Mouse (Mus musculus) megakaryocyte progenitor cell, adult 5-6 weeks (primary cell): ENCODE results near the gene Tmem127. TPM values are rescaled to one million over a fixed set of nuclear protein-coding genes. Genes with fewer than 3 reads are reported as not detected.
"Not testable (repeated sequence)": the region's sequence is repeated elsewhere in the genome, so short reads cannot be mapped to it uniquely, and the experiment has no call there.

ENCODE experiments used
- ATAC-seq: replicated peaks from 2 replicates; pipeline ENCODE4 v1.8.0; 2016; ENCODE audit warnings: mild to moderate bottlenecking, moderate TSS enrichment, inconsistent platforms; ENCODE audit not compliant: poor library complexity
- total RNA-seq, 2 experiments: library from RNA; stranded (forward) in 1 of 2; stranded (reverse) in 1 of 2; fragments of 157-497, 149-512 nt in 1 of 2; fragments of 200-1000 nt in 1 of 2; gene quantifications; 2 replicates each; pipeline versions ENCODE4 v1.2.3 to v1.2.4; 2015 to 2017

Gene Tmem127
- total RNA-seq, 2 experiments from 2014 or later: 8.8 to 27.0 TPM

GRCm38 (mm10) chr2:127262480-127262879, 14.8 kb downstream of the Tmem127 start:
- 0 out of 2 replicates have a peak, but pooled peaks have one; percentile 14 for ATAC-seq

GRCm38 (mm10) chr2:127267854-127268253, 20.1 kb downstream of the Tmem127 start:
- no peak for ATAC-seq

GRCm38 (mm10) chr2:127269491-127270299, 22.0 kb downstream of the Tmem127 start, which contains the start of gene Stard7:
Gene Stard7, plus strand, starts transcription at chr2:127270218.
- peak; percentile 94 for ATAC-seq

DNA sequence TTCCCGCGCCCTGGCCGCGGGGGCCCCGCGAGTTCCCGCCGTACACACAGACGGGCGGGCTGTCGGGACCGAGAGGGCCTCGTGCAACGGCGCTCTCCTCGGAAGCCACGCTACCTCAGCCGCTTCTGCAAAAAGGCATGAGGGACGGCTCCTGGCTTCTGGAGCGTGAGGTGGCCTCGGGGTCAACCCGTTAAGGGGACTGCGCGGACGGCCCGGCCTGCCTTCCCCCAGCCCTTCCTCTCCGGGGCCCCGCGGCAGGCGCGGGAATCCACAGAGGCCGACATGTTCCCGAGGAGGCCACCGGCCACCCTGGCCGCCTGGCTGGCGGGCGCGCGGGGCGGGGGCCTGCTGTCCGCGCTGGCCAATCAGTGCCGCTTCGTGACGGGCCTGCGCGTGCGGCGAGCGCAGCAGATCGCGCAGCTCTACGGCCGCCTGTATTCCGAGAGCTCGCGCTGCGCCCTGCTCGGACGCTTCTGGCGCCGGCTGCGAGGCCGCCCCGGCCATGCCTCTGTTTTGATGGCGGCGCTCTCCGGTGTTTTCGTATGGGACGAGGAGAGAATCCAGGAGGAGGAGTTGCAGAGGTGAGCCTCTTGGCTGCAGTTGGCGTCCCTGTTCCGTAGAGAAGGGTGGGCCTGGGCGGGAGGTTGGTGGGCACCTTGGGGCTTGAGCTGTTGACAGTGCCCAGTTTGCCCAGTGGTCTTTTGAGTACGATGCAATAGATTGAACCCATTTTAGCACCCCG, 22.8 kb downstream of the Tmem127 start:
- ATAC-seq: peak; percentile 81

GRCm38 (mm10) chr2:127271042-127271515, 23.4 kb downstream of the Tmem127 start:
- no peak for ATAC-seq

GRCm38 (mm10) chr2:127272049-127272448, 24.3 kb downstream of the Tmem127 start:
- not testable (repeated sequence) for ATAC-seq

GRCm38 (mm10) chr2:127272806-127273205, 25.1 kb downstream of the Tmem127 start:
- ATAC-seq: no peak

DNA sequence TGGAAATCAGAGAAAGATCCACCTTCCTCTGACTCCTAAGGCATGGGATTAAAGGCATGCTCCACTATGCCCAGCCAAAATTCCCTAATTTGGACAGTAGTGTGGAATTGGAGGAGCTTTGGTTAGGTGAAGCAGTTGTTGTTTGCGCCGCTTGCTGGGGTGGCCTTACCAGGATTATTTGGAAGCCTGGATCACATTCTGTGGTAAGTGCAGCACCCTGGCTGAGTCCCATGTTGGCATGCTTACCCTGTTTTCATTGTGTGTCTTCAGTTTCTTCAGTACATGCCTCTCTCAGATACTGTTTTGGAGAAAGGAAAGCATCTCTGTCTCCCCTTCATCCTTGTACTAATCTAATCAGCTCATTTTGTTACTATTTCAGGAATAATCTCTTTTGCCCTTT, 26.9 kb downstream of the Tmem127 start:
- no peak for ATAC-seq

GRCm38 (mm10) chr2:127275551-127276320, 28.0 kb downstream of the Tmem127 start:
- no peak for ATAC-seq

DNA sequence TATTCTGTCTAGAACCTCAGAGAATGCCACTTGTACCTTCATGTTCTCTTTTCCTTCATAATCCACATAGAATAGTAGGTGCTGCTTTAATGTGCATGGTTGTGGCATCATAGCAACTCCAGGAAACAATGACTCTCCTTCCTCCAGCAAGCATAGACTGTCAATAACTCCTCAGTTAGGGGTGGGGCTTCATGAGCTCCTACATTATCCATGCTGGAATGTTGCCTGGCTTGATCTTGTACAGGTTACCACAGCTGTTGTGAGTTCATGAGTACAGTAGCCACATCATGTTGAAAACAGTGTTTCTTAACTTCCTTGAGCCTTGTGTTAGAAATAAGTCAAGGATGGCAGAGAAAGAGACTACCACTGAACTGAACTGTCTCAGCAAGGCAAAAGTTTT, 30.5 kb downstream of the Tmem127 start:
- no peak for ATAC-seq

DNA sequence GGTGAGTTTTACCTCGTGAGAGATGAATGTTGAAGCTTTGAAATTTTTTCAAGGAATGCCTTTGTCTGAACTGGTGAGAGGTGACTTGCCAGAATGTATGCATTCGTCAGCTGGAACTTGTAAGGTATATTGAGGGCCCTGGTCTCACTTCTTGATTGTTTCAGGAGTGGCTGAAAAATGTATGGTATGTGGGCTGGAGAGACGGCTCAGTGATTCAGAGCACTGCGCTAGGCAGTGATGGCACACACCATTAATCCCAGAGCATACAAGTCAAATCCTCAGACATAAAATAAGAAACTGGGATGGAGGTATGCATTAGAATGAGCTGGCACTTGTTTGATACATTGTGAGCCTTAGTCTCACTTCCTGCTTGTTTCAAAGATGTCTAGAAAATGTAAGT, 44.5 kb downstream of the Tmem127 start:
- no peak for ATAC-seq

- no peak for ATAC-seq
These were observed 49.5 kb downstream of the Tmem127 start for GRCm38 (mm10) chr2:127297001-127297805.

- ATAC-seq: no peak
These were observed 50.3 kb downstream of the Tmem127 start for GRCm38 (mm10) chr2:127298056-127298455.

- ATAC-seq: peak; percentile 57
These were observed 53.0 kb downstream of the Tmem127 start for GRCm38 (mm10) chr2:127300701-127301100.

DNA sequence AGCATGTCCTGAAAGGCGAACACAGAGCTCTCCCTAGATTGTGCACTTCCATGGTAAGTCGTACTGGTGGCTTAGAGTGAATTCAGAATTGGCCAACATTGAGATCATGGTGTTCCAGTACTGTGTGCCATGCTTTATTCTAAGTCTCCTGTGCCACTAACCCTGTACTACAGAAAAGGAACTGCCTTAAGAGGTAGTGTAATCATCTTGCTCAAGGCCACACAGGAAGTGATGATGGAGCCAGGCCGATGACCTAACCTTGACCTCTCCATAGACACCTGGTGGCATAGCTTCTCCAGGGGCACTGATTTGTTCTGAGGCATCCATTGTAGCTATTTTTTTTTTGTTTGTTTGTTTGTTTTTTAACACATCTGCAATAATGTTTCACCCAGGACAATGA, 54.2 kb downstream of the Tmem127 start:
- ATAC-seq: peak; percentile 59

- peak; percentile 26; the same call in 1 of the 2 replicates for ATAC-seq
These were observed 56.5 kb downstream of the Tmem127 start for GRCm38 (mm10) chr2:127304192-127304591.

DNA sequence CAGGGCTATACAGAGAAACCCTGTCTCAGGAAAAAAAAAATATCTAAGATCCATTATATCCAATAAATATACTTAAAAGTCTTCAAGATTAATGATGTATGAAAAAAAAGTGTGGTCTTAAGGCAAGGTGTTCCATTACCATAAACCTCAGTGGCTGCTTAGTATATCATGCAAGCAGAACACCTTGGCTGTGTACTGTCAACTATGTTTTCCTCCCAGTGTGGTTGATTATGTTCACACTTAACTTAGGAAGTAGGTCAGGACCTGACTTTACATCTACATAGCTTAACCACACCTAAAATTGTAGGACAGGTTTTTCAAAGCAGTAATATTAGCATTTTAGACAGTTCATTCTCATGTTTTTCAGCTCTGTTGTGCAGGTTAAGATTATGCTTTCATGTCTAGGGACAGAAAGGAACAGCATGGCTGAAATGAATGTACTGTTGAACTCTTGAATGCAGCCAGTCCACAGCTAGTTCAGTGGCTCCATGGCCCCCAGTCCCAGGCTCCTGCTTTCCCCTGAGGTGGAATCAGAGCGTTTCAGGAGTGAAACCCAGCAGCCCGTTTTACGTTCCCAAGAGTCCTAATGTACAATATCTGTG, 57.0 kb downstream of the Tmem127 start:
- 0 out of 2 replicates have a peak, but pooled peaks have one; percentile 18 for ATAC-seq

GRCm38 (mm10) chr2:127306123-127306522, 58.4 kb downstream of the Tmem127 start:
- no peak for ATAC-seq

DNA sequence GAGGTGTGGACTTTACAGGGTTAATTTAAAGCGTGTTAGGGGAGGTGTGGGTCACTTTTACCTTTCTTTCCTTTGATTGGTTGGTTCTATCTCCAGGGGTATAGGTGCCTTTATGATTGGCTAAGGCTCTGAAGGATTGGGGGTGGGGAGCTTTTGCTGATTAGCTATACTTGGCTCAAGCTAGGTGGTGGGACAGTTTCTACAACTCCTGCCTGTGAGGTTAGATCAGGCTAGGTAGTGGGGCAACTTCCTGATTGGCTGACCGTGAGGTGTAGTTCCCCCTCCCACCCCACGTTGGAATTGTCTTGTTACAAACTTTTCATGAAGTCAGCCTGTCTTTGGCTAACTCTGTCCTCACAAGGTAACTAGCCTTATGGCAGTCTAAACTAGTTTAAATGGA, 59.5 kb downstream of the Tmem127 start:
- ATAC-seq: peak; percentile 61

DNA sequence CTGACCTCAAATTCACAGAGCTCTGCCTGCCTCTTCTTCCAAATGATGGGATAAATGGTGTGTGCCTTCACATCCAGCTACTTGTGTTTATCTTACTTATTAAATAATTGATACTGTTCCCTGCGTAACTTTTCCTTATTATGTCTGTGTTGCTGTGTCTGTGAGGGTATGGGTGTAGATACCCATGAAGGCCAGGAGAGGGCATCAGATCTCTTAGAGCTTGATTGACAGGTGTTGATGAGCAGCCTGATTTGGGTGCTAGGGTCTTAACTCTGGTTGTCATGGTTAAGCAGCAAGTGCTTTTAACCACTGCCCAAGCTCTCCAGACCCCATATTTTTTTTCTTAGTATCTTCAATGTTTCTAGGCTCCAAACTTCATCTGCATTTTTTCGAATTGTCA, 61.0 kb downstream of the Tmem127 start:
- ATAC-seq: peak; percentile 74; the same call in 1 of the 2 replicates
